Mouse (Mus musculus) midbrain, embryonic 10.5 days (tissue): ENCODE results near the gene Gm20388. TPM values are rescaled to one million over a fixed set of nuclear protein-coding genes. Genes with fewer than 3 reads are reported as not detected.
"Not testable (repeated sequence)": the region's sequence is repeated elsewhere in the genome, so short reads cannot be mapped to it uniquely, and the experiment has no call there.

Experiments
- DNase-seq: peaks from one replicate; pipeline ENCODE4 v3.0.0-alpha.2; 2017; ENCODE audit warnings: low spot score
- H3K27ac ChIP-seq: fragments of 300-500 bp; sonication (generic); replicated peaks from 2 replicates; pipeline ENCODE4 v1.5.1; 2016; ENCODE audit warnings: mild to moderate bottlenecking
- H3K27me3 ChIP-seq: fragments of 300-500 bp; sonication (generic); 2 replicates; pipeline ENCODE4 v1.6.1; 2016; ENCODE audit warnings: low read depth, mild to moderate bottlenecking; ENCODE audit not compliant: poor library complexity, severe bottlenecking
- H3K36me3 ChIP-seq: fragments of 300-500 bp; sonication (generic); 2 replicates; pipeline ENCODE4 v1.6.1; 2016; ENCODE audit warnings: mild to moderate bottlenecking, moderate library complexity
- H3K4me1 ChIP-seq: fragments of 300-500 bp; sonication (generic); 2 replicates; pipeline ENCODE4 v1.6.1; 2016
- H3K4me3 ChIP-seq: fragments of 300-500 bp; sonication (generic); 2 replicates; pipeline ENCODE4 v1.5.1; 2016; ENCODE audit warnings: mild to moderate bottlenecking, moderate library complexity
- H3K9me3 ChIP-seq: fragments of 300-500 bp; sonication (generic); replicated peaks from 2 replicates; pipeline ENCODE4 v1.6.1; 2016; ENCODE audit warnings: mild to moderate bottlenecking
- WGBS: fragments of 180-500 bp; shearing (Covaris S2); methylation state at CpG from one replicate; pipeline ENCODE4 v1.1.7; 2016; 5-methylcytosine and 5-hydroxymethylcytosine counted together
- polyA plus RNA-seq: library from polyadenylated mRNA; unstranded; fragments of >200 nt; fragmentation: Nextera tagmentation; extraction: Ambion mirVana; gene quantifications from 2 replicates; pipeline ENCODE4 v1.2.1, GENCODE M21; 2016

Gm20388 gene
- polyA plus RNA-seq, 1 experiment from 2014 or later = 7.1 TPM

DNA sequence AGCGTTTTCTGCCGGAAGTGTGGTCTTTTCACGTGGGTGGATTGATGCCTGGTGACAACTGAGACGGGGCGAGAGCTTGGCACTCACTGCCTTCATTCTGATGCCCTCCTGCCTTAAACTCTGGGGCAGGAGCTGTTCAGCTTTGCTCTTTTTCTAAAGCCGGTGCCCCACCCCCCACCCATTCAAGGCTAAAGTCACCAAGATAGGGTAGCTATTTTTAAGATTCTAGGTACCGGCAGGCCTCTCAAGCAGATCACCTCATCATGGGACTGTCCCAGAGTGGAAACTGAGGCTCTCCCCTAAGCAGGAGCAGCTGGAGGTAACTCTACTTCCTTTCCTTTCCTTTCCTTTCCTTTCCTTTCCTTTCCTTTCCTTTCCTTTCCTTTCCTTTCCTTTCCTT is 4260.0 kb downstream of the Gm20388 start:
- Histone ChIP-seq H3K27ac (no peak overlapping the region), H3K27me3 (no peaks in the 10 kb centered on the region), H3K9me3 (no peaks in the 10 kb centered on the region), H3K4me3 (no peak overlapping the region), H3K4me1 (peaks cover 6% of the 10 kb centered on the region; the same call in 1 of the 2 replicates), H3K36me3 (no peaks in the 10 kb centered on the region)
- no peak for DNase-seq
- WGBS = 88% methylated on average over 7 of the region's 7 CpGs

DNA sequence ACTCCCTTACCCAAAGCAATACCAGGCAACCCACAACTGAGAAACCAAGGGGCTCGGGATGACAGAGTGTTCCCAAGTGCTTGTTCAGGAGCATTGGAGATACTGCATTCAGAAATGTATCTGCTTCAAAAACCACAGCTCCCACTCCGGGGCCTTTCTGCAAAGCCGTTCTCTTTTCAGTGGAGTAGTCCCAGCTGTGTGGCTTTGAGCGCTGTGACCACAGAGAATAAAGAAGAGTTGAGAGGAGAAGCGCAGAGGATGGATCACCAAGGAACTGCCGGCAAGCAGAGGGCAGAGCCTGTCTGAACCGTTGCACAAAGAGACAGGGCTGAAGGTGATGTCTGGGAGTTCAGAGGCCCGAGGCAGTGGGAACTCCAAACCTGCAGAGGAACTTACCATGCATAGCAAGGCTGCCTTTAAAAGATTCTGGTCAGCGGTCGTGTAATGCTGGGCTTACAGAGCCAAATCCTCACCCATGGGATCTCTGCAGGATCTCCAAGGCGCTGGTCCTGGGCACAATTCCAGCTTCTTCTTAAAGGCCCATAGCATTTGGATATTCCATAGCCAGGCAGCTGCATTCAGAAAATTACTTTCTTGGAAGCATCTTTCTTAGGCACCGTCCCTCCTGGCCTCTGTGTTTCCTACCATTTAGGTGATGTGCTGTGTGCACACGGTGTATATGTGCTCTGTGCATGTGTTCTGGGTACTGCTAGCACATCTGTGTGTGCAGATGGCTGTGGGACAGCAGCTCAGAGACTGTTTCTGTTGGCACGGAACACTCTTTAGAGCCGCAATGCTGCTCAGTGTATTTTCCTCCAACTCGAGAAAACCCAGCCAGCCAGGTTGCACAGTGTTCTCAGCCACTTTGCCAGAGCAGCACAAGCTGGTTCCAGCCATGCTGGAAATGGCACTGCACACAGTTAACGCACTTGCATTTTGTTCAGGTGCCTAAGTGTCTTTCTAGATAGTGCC is 4261.2 kb downstream of the Gm20388 start:
- 73% methylated on average over 17 of the region's 17 CpGs for WGBS
- Histone ChIP-seq H3K27ac (no peak overlapping the region), H3K9me3 (no peaks in the 10 kb centered on the region), H3K27me3 (no peaks in the 10 kb centered on the region), H3K36me3 (no peaks in the 10 kb centered on the region), H3K4me3 (no peak overlapping the region), H3K4me1 (peaks cover 6% of the 10 kb centered on the region; the same call in 1 of the 2 replicates)
- DNase-seq = no peak

- Histone ChIP-seq H3K9me3 (no peaks in the 10 kb centered on the region), H3K4me3 (no peak overlapping the region), H3K36me3 (no peaks in the 10 kb centered on the region), H3K4me1 (peaks cover 6% of the 10 kb centered on the region; the same call in 1 of the 2 replicates), H3K27ac (no peak overlapping the region), H3K27me3 (no peaks in the 10 kb centered on the region)
- 91% methylated on average over 4 of the region's 4 CpGs for WGBS
- DNase-seq = no peak
Measured at GRCm38 (mm10) chr8:124173688-124174087, 4263.0 kb downstream of the Gm20388 start.

GRCm38 (mm10) chr8:124176133-124176532 is 4265.5 kb downstream of the Gm20388 start:
- no peaks in the 10 kb centered on the region for H3K27me3 ChIP-seq
- H3K36me3 ChIP-seq = no peaks in the 10 kb centered on the region
- WGBS = 81% methylated on average over 6 of the region's 6 CpGs
- H3K4me3 ChIP-seq = no peak overlapping the region
- H3K4me1 ChIP-seq = peaks cover 16% of the 10 kb centered on the region; the same call in 1 of the 2 replicates
- H3K9me3 ChIP-seq = no peaks in the 10 kb centered on the region
- H3K27ac ChIP-seq = no peak overlapping the region
- DNase-seq = no peak

- H3K27ac ChIP-seq, H3K4me3 ChIP-seq, H3K27me3 ChIP-seq, H3K36me3 ChIP-seq, H3K9me3 ChIP-seq, DNase-seq: not testable (repeated sequence)
- WGBS = 83% methylated on average over 1 of the region's 1 CpGs
- H3K4me1 ChIP-seq = peaks cover 11% of the 10 kb centered on the region; the same call in 1 of the 2 replicates
Measured at GRCm38 (mm10) chr8:124177092-124177491, 4266.5 kb downstream of the Gm20388 start.

- H3K4me1 ChIP-seq = peaks cover 11% of the 10 kb centered on the region; the same call in 1 of the 2 replicates
- H3K36me3 ChIP-seq = no peaks in the 10 kb centered on the region
- H3K4me3 ChIP-seq = no peak overlapping the region
- no peaks in the 10 kb centered on the region for H3K9me3 ChIP-seq
- H3K27ac ChIP-seq = 0 out of 2 replicates have a peak overlapping the region, but pooled peaks have one; percentile 6
- no peaks in the 10 kb centered on the region for H3K27me3 ChIP-seq
- no peak for DNase-seq
- WGBS = 76% methylated on average over 5 of the region's 5 CpGs
Measured at GRCm38 (mm10) chr8:124180681-124181445, 4270.2 kb downstream of the Gm20388 start.

DNA sequence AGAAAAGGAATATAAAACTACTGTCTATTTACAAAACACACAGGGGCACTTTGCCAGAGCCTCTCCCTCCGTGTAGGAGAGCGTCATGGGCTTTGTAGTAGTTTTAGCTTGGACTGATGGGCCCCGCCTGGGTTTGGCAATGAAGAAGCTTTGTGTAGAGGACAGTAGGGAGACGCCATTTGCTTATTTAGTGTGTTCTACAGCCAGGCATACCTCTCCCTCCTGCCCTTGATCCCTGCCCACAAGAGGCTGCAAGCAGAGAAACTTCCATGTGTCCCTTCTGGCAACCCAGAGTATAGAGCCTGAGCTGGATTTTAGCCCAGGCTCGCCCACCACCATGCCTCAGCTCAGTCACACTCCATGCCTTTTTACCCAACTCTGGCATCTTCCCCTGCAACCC is 4271.1 kb downstream of the Gm20388 start:
- WGBS = 91% methylated on average over 5 of the region's 5 CpGs
- H3K27me3 ChIP-seq = no peaks in the 10 kb centered on the region
- no peaks in the 10 kb centered on the region for H3K9me3 ChIP-seq
- DNase-seq = no peak
- no peaks in the 10 kb centered on the region for H3K36me3 ChIP-seq
- H3K27ac ChIP-seq = no peak overlapping the region
- no peak overlapping the region for H3K4me3 ChIP-seq
- peaks cover 11% of the 10 kb centered on the region; the same call in 1 of the 2 replicates for H3K4me1 ChIP-seq

DNA sequence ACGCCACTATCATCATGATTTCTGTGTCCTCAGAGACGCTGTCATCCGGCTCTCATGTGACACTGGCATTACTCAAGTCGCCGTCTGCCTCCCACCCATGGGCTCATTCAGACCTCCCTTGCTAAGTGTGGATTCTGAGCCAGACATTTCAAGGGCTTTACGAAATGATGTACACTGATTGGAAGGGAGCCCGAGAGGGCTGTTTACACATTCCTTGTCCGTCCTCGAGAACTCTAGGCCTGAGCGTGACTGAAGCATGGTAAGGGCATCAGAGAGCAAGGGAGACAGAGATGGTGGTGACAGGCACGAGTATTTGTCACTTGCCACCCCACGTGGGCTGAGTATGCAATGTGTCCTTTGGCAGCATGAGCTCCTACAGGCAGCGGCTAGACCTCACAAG is 4271.6 kb downstream of the Gm20388 start:
- 83% methylated on average over 13 of the region's 13 CpGs for WGBS
- Histone ChIP-seq H3K4me1 (peaks cover 11% of the 10 kb centered on the region; the same call in 1 of the 2 replicates), H3K36me3 (no peaks in the 10 kb centered on the region), H3K27me3 (no peaks in the 10 kb centered on the region), H3K27ac (no peak overlapping the region), H3K4me3 (no peak overlapping the region), H3K9me3 (no peaks in the 10 kb centered on the region)
- no peak for DNase-seq

DNA sequence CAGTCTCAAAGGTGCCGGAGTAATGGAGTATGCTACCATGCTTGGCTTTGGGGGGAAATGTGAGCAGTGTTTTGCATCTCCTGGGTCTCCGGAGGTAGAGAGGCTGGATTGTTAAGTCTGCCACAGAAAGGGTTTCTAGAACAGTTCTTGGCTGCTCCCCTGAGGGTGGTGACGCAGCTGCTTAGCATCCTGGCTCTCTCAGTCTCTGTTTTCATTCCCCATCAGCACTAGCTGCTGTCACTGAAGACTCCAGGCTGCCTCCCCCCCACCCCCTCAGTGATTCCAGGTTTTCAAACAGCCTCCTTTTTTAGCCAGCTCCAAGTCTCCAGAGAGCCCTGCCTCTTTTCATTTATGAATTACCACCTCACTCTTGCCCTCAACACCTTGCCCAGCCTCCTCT is 4273.4 kb downstream of the Gm20388 start:
- no peak for DNase-seq
- Histone ChIP-seq H3K36me3 (no peaks in the 10 kb centered on the region), H3K27ac (no peak overlapping the region), H3K27me3 (no peaks in the 10 kb centered on the region), H3K4me3 (no peak overlapping the region), H3K9me3 (no peaks in the 10 kb centered on the region), H3K4me1 (peaks cover 9% of the 10 kb centered on the region; the same call in 1 of the 2 replicates)
- 85% methylated on average over 3 of the region's 3 CpGs for WGBS

- WGBS = 87% methylated on average over 2 of the region's 2 CpGs
Measured at GRCm38 (mm10) chr8:124184507-124184906, 4273.9 kb downstream of the Gm20388 start.

GRCm38 (mm10) chr8:124185081-124185480 is 4274.4 kb downstream of the Gm20388 start:
- no peak for DNase-seq
- H3K9me3 ChIP-seq = no peaks in the 10 kb centered on the region
- no peak overlapping the region for H3K4me3 ChIP-seq
- WGBS = 82% methylated on average over 6 of the region's 6 CpGs
- no peak overlapping the region for H3K27ac ChIP-seq
- H3K27me3 ChIP-seq = no peaks in the 10 kb centered on the region
- no peaks in the 10 kb centered on the region for H3K36me3 ChIP-seq
- peaks cover 5% of the 10 kb centered on the region; the same call in 1 of the 2 replicates for H3K4me1 ChIP-seq

More at GRCm38 (mm10) chr8:124184507-124184906, 4273.9 kb downstream of the Gm20388 start:
- Histone ChIP-seq H3K27ac (no peak overlapping the region), H3K9me3 (no peaks in the 10 kb centered on the region), H3K36me3 (no peaks in the 10 kb centered on the region), H3K4me1 (peaks cover 5% of the 10 kb centered on the region; the same call in 1 of the 2 replicates), H3K4me3 (no peak overlapping the region), H3K27me3 (no peaks in the 10 kb centered on the region)
- no peak for DNase-seq

GRCm38 (mm10) chr8:124190388-124190787 is 4279.7 kb downstream of the Gm20388 start:
- no peaks in the 10 kb centered on the region for H3K27me3 ChIP-seq
- no peak overlapping the region for H3K4me3 ChIP-seq
- H3K36me3 ChIP-seq = no peaks in the 10 kb centered on the region
- H3K27ac ChIP-seq = no peak overlapping the region
- no peak for DNase-seq
- WGBS = 89% methylated on average over 7 of the region's 7 CpGs
- no peaks in the 10 kb centered on the region for H3K4me1 ChIP-seq
- H3K9me3 ChIP-seq = no peaks in the 10 kb centered on the region
